Mouse (Mus musculus): ENCODE results near the gene Npvf. TPM values are rescaled to one million over a fixed set of nuclear protein-coding genes. Genes with fewer than 3 reads are reported as not detected.

Npvf gene
- not detected for total RNA-seq (2021)
- long read RNA-seq, experiment 1, result 0 reads
- long read RNA-seq, experiment 2, result 0 reads

- intact Hi-C loops (cut with DNase I), result no loop called here
- DNase-seq, result no peak
Observed at GRCm38 (mm10) chr6:50654356-50654755, at the start of gene Npvf. TSS of gene Npvf (minus strand) at chr6:50654439.

- intact Hi-C loops (cut with DNase I), result no loop called here
Observed at GRCm38 (mm10) chr6:50689121-50689815, 35.0 kb upstream of the Npvf start.

GRCm38 (mm10) chr6:50684646-50685415 is 30.6 kb upstream of the Npvf start:
- intact Hi-C loops (cut with DNase I), result no loop called here
- DNase-seq, result no peak

More at GRCm38 (mm10) chr6:50689121-50689815, 35.0 kb upstream of the Npvf start:
- no peak for DNase-seq

- intact Hi-C loops (cut with DNase I), result no loop called here
- DNase-seq, result no peak
Observed at GRCm38 (mm10) chr6:50681491-50681890, 27.3 kb upstream of the Npvf start.

- intact Hi-C loops (cut with DNase I), result no loop called here
- DNase-seq, result no peak
Observed at GRCm38 (mm10) chr6:50680224-50681215, 26.3 kb upstream of the Npvf start.

GRCm38 (mm10) chr6:50679486-50679828 is 25.2 kb upstream of the Npvf start:
- intact Hi-C loops (cut with DNase I), result loop anchor here (1.0 to 5.0 kb wide), 3 partner anchors 128 to 488 kb away; no protein-coding TSS in a partner anchor
- no peak for DNase-seq

- intact Hi-C loops (cut with DNase I), result loop anchor here (1.0 to 5.0 kb wide), 3 partner anchors 128 to 488 kb away; no protein-coding TSS in a partner anchor
Observed at GRCm38 (mm10) chr6:50678826-50679485, 24.7 kb upstream of the Npvf start.

GRCm38 (mm10) chr6:50671191-50671590 is 17.0 kb upstream of the Npvf start:
- intact Hi-C loops (cut with DNase I), result no loop called here
- DNase-seq, result no peak

More at GRCm38 (mm10) chr6:50678826-50679485, 24.7 kb upstream of the Npvf start:
- peak; percentile 55 to 57 for DNase-seq

- intact Hi-C loops (cut with DNase I), result no loop called here
- no peak for DNase-seq
Observed at GRCm38 (mm10) chr6:50666937-50667336, 12.7 kb upstream of the Npvf start.

- intact Hi-C loops (cut with DNase I), result no loop called here
- no peak for DNase-seq
Observed at GRCm38 (mm10) chr6:50665020-50665419, 10.8 kb upstream of the Npvf start.

- intact Hi-C loops (cut with DNase I), result no loop called here
Observed at GRCm38 (mm10) chr6:50664193-50664592, 10.0 kb upstream of the Npvf start.

GRCm38 (mm10) chr6:50662925-50663583 is 8.8 kb upstream of the Npvf start:
- intact Hi-C loops (cut with DNase I), result no loop called here
- DNase-seq, result no peak

More at GRCm38 (mm10) chr6:50664193-50664592, 10.0 kb upstream of the Npvf start:
- no peak for DNase-seq

GRCm38 (mm10) chr6:50661729-50662128 is 7.5 kb upstream of the Npvf start:
- intact Hi-C loops (cut with DNase I), result no loop called here
- DNase-seq, result no peak

GRCm38 (mm10) chr6:50658466-50658865 is 4.2 kb upstream of the Npvf start:
- intact Hi-C loops (cut with DNase I), result no loop called here
- DNase-seq, result no peak

- no peak for DNase-seq
- intact Hi-C loops (cut with DNase I), result no loop called here
Observed at GRCm38 (mm10) chr6:50658018-50658417, 3.8 kb upstream of the Npvf start.

- no peak for DNase-seq
- intact Hi-C loops (cut with DNase I), result no loop called here
Observed at GRCm38 (mm10) chr6:50656426-50656825, 2.2 kb upstream of the Npvf start.

- DNase-seq, result no peak
- intact Hi-C loops (cut with DNase I), result no loop called here
Observed at GRCm38 (mm10) chr6:50655925-50656324, 1.7 kb upstream of the Npvf start.

GRCm38 (mm10) chr6:50647656-50648055 is 6.6 kb downstream of the Npvf start:
- DNase-seq, result no peak
- intact Hi-C loops (cut with DNase I), result no loop called here

GRCm38 (mm10) chr6:50646659-50647058 is 7.6 kb downstream of the Npvf start:
- DNase-seq, result no peak
- intact Hi-C loops (cut with DNase I), result no loop called here

All from gastrocnemius, postnatal 36 days (tissue).